22 mouse cellular contexts compared by ENCODE assay signal in the genomic region with DNA sequence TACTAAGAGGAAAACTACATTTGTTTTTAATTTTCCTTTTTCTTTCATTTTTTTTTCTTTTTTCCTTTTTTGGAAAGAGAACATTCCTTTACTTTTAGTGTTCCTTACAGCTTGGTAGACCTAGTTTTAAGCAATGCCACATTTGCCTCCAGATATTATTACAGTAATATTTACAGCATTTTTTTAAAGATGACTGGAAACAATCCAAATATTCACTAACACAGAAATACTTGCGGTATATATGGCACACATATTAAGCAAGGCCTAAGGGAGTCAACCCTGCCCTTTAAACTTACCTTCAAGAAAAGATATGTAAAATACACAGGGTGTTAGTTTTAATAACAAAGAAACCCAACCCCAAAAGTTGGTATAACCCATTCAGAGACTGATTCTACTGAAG.
DNase-seq lines count a peak whose midpoint lies in the region; ATAC-seq and TF ChIP-seq lines count a peak whose summit lies in the region.
"Had no signal": no experiment of that assay in that cellular context is flagged by ENCODE, and none has a peak within 500 bp of the region (broad histone marks: within the 10 kb centered on the region; RNA-seq: fewer than 3 reads in every experiment).

No protein-coding gene starts in this region.

- no peak for ATAC-seq in embryonic facial prominence, embryonic 14.5 days (ENCODE audit: low read depth)
- ATAC-seq in midbrain, embryonic 11.5 days (ENCODE audit: low FRiP score): no peak
- no peak for ATAC-seq in midbrain, embryonic 14.5 days (ENCODE audit: low FRiP score, low TSS enrichment)
- ATAC-seq: activated CD4-positive, CD25-positive, alpha-beta regulatory T cell, adult 4 months; forebrain, embryonic 13.5 days; forebrain, embryonic 15.5 days; forebrain, postnatal 0 days; Patski had no signal

- no peak overlapping the region for H3K27ac ChIP-seq in embryonic facial prominence, embryonic 14.5 days (replicated peaks; ENCODE audit: low read depth, low read length)
- no peak overlapping the region for H3K27ac ChIP-seq in embryonic facial prominence, embryonic 10.5 days (replicated peaks)
- H3K27ac ChIP-seq in midbrain, embryonic 11.5 days (ENCODE audit: low read depth, low read length): no peak overlapping the region
- no peak overlapping the region for H3K27ac ChIP-seq in midbrain, embryonic 14.5 days (replicated peaks; ENCODE audit: low read depth, low read length)
- H3K27ac ChIP-seq in embryonic fibroblast, embryonic 13.5 days (ENCODE audit: insufficient read depth, low read length): peak overlapping the region; percentile 26; the same call in 1 of the 2 replicates
- H3K27ac ChIP-seq: embryonic facial prominence, embryonic 12.5 days; embryonic facial prominence, embryonic 15.5 days; forebrain, embryonic 13.5 days; forebrain, embryonic 15.5 days had no signal

- H3K4me1 ChIP-seq in embryonic facial prominence, embryonic 14.5 days (ENCODE audit: control insufficient read depth, insufficient read depth, low read length): no peaks in the 10 kb centered on the region
- 0 out of 2 replicates have a peak, but pooled peaks cover 6% of the 10 kb centered on the region for H3K4me1 ChIP-seq in embryonic facial prominence, embryonic 10.5 days
- H3K4me1 ChIP-seq in midbrain, embryonic 11.5 days (ENCODE audit: control insufficient read depth, insufficient read depth, low read length): no peaks in the 10 kb centered on the region
- H3K4me1 ChIP-seq in midbrain, embryonic 14.5 days (ENCODE audit: control insufficient read depth, insufficient read depth, low read length): no peaks in the 10 kb centered on the region
- H3K4me1 ChIP-seq in embryonic fibroblast, embryonic 13.5 days (ENCODE audit: control insufficient read depth, insufficient read depth, low read length): no peaks in the 10 kb centered on the region; the same call in 1 of the 2 replicates
- H3K4me1 ChIP-seq: embryonic facial prominence, embryonic 12.5 days; embryonic facial prominence, embryonic 15.5 days; forebrain, embryonic 13.5 days; forebrain, embryonic 15.5 days had no signal

- no peak for TF ChIP-seq POLR2A in embryonic fibroblast, embryonic 13.5 days (IDR thresholded peaks at IDR 0.05; ENCODE audit: low read depth, low read length)

- H3K36me3 ChIP-seq in embryonic facial prominence, embryonic 14.5 days (ENCODE audit: control insufficient read depth, insufficient read depth, low read length): no peaks in the 10 kb centered on the region
- no peaks in the 10 kb centered on the region for H3K36me3 ChIP-seq in embryonic facial prominence, embryonic 10.5 days (replicated peaks)
- H3K36me3 ChIP-seq in midbrain, embryonic 11.5 days (ENCODE audit: control insufficient read depth, insufficient read depth, low read length): no peaks in the 10 kb centered on the region
- no peaks in the 10 kb centered on the region for H3K36me3 ChIP-seq in midbrain, embryonic 14.5 days (ENCODE audit: control insufficient read depth, insufficient read depth, low read length)
- H3K36me3 ChIP-seq: embryonic facial prominence, embryonic 12.5 days; embryonic facial prominence, embryonic 15.5 days; forebrain, embryonic 15.5 days had no signal

- peak; percentile 50 for DNase-seq in embryonic facial prominence, embryonic 14.5 days (ENCODE audit: low spot score)
- DNase-seq in embryonic facial prominence, embryonic 10.5 days (ENCODE audit: low spot score): no peak
- peak; percentile 37 for DNase-seq in midbrain, embryonic 11.5 days (ENCODE audit: low spot score, missing footprints)
- no peak for DNase-seq in midbrain, embryonic 14.5 days
- no peak for DNase-seq in layer of hippocampus, adult 8-10 months (ENCODE audit: low spot score in 2 of 2)
- DNase-seq: adrenal gland, adult 8-10 months; adrenal gland, postnatal 14 days; adrenal gland, postnatal 36 days; cerebellum, adult 11-12 months; cerebellum, adult 8-10 months; cerebellum, adult 9-11 months; cerebellum, postnatal 14 days; cerebellum, postnatal 36 days; embryo, embryonic 11 days; forebrain, postnatal 0 days had no signal

- no peaks in the 10 kb centered on the region for H3K27me3 ChIP-seq in embryonic facial prominence, embryonic 14.5 days (replicated peaks; ENCODE audit: control insufficient read depth, insufficient read depth, low read length)
- no peaks in the 10 kb centered on the region for H3K27me3 ChIP-seq in embryonic facial prominence, embryonic 10.5 days (replicated peaks; ENCODE audit: low read depth, poor library complexity, severe bottlenecking)
- H3K27me3 ChIP-seq in midbrain, embryonic 11.5 days (ENCODE audit: control insufficient read depth, insufficient read depth, low read length): no peaks in the 10 kb centered on the region
- no peaks in the 10 kb centered on the region for H3K27me3 ChIP-seq in midbrain, embryonic 14.5 days (ENCODE audit: control insufficient read depth, insufficient read depth, low read length)
- H3K27me3 ChIP-seq: embryonic facial prominence, embryonic 12.5 days; embryonic facial prominence, embryonic 15.5 days; forebrain, embryonic 13.5 days; forebrain, embryonic 15.5 days had no signal

- no peak overlapping the region for H3K4me2 ChIP-seq in embryonic facial prominence, embryonic 14.5 days (ENCODE audit: low read depth, low read length)
- H3K4me2 ChIP-seq in midbrain, embryonic 11.5 days: no peak overlapping the region
- H3K4me2 ChIP-seq in midbrain, embryonic 14.5 days (ENCODE audit: low read length): no peak overlapping the region
- H3K4me2 ChIP-seq: embryonic facial prominence, embryonic 12.5 days; embryonic facial prominence, embryonic 15.5 days; forebrain, embryonic 13.5 days; forebrain, embryonic 15.5 days had no signal

- no peaks in the 10 kb centered on the region for H3K9me3 ChIP-seq in embryonic facial prominence, embryonic 14.5 days (ENCODE audit: control insufficient read depth, low read length)
- H3K9me3 ChIP-seq in embryonic facial prominence, embryonic 10.5 days: no peaks in the 10 kb centered on the region
- no peaks in the 10 kb centered on the region for H3K9me3 ChIP-seq in midbrain, embryonic 11.5 days (ENCODE audit: control insufficient read depth, low read length)
- no peaks in the 10 kb centered on the region for H3K9me3 ChIP-seq in midbrain, embryonic 14.5 days (ENCODE audit: control insufficient read depth, low read length)
- H3K9me3 ChIP-seq: embryonic facial prominence, embryonic 12.5 days; embryonic facial prominence, embryonic 15.5 days; forebrain, embryonic 13.5 days; forebrain, embryonic 15.5 days had no signal

- no peak for TF ChIP-seq CTCF in embryonic fibroblast, embryonic 13.5 days (IDR thresholded peaks at IDR 0.05; ENCODE audit: borderline replicate concordance, insufficient read depth, low read length)

- 48% methylated on average over 1 of the region's 1 CpGs for WGBS in embryonic facial prominence, embryonic 14.5 days
- 89% methylated on average over 1 of the region's 1 CpGs for WGBS in embryonic facial prominence, embryonic 10.5 days
- WGBS in midbrain, embryonic 11.5 days: 91% methylated on average over 1 of the region's 1 CpGs
- WGBS in midbrain, embryonic 14.5 days: 92% methylated on average over 1 of the region's 1 CpGs

- no peak overlapping the region for H3K9ac ChIP-seq in embryonic facial prominence, embryonic 14.5 days (ENCODE audit: low read depth, low read length)
- H3K9ac ChIP-seq in midbrain, embryonic 11.5 days (ENCODE audit: low read length): no peak overlapping the region
- no peak overlapping the region for H3K9ac ChIP-seq in midbrain, embryonic 14.5 days (replicated peaks; ENCODE audit: low read length)
- H3K9ac ChIP-seq: embryonic facial prominence, embryonic 12.5 days; embryonic facial prominence, embryonic 15.5 days; forebrain, embryonic 13.5 days; forebrain, embryonic 15.5 days; forebrain, postnatal 0 days had no signal

- H3K4me3 ChIP-seq in embryonic facial prominence, embryonic 14.5 days (ENCODE audit: low read depth, low read length): no peak overlapping the region
- H3K4me3 ChIP-seq in embryonic facial prominence, embryonic 10.5 days: no peak overlapping the region
- H3K4me3 ChIP-seq in midbrain, embryonic 11.5 days (ENCODE audit: low read depth, low read length): no peak overlapping the region
- no peak overlapping the region for H3K4me3 ChIP-seq in midbrain, embryonic 14.5 days (replicated peaks; ENCODE audit: low read depth, low read length)
- H3K4me3 ChIP-seq in embryonic fibroblast, embryonic 13.5 days (ENCODE audit: insufficient read depth, low read length): no peak overlapping the region
- H3K4me3 ChIP-seq: embryonic facial prominence, embryonic 12.5 days; embryonic facial prominence, embryonic 15.5 days; forebrain, embryonic 13.5 days; forebrain, embryonic 15.5 days had no signal

Comparison
In these comparisons a context has a peak if more than half of its experiments do, and no peak if none do; other contexts are left out.
1. DNase-seq: peak in embryonic facial prominence, embryonic 14.5 days (single experiment) and midbrain, embryonic 11.5 days (single experiment); none in embryonic facial prominence, embryonic 10.5 days (single experiment), midbrain, embryonic 14.5 days (single experiment) and layer of hippocampus, adult 8-10 months (0 of 2).